ENCODE assay signal across 23 mouse cellular contexts in genomic region chr13:60735306-60735705, GRCm38 (mm10). TPM values are rescaled to one million over a fixed set of nuclear protein-coding genes. Genes with fewer than 3 reads are reported as not detected.
DNase-seq lines count a peak whose midpoint lies in the region; ATAC-seq and TF ChIP-seq lines count a peak whose summit lies in the region.
"Had no signal": no experiment of that assay in that cellular context is flagged by ENCODE, and none has a peak within 500 bp of the region (broad histone marks: within the 10 kb centered on the region; RNA-seq: fewer than 3 reads in every experiment).

No protein-coding gene starts in this region.

- peaks cover 23% of the 10 kb centered on the region for H3K4me1 ChIP-seq in liver, embryonic 11.5 days (replicated peaks; ENCODE audit: control insufficient read depth, insufficient read depth, low read length)

- no peak overlapping the region for H3K4me2 ChIP-seq in liver, embryonic 11.5 days
- H3K4me2 ChIP-seq: forebrain, embryonic 13.5 days; hindbrain, embryonic 13.5 days; lung, embryonic 14.5 days; neural tube, embryonic 15.5 days; stomach, embryonic 15.5 days had no signal

- H3K27ac ChIP-seq in left cerebral cortex, adult 2 months: 0 out of 2 replicates have a peak overlapping the region, but pooled peaks have one; percentile 16
- H3K27ac ChIP-seq in liver, embryonic 11.5 days (ENCODE audit: low read depth, low read length): peak overlapping the region; percentile 60; the same call in 1 of the 2 replicates
- H3K27ac ChIP-seq: forebrain, embryonic 13.5 days; hindbrain, embryonic 13.5 days; neural tube, embryonic 15.5 days had no signal

- no peak overlapping the region for H3K4me3 ChIP-seq in left cerebral cortex, adult 2 months
- H3K4me3 ChIP-seq in liver, embryonic 11.5 days (ENCODE audit: low read depth, low read length): no peak overlapping the region
- H3K4me3 ChIP-seq: forebrain, embryonic 13.5 days; hindbrain, embryonic 13.5 days; neural tube, embryonic 15.5 days; stomach, embryonic 15.5 days had no signal

- WGBS in liver, embryonic 11.5 days: 92% methylated on average over 9 of the region's 9 CpGs

- TF ChIP-seq CTCF in left cerebral cortex, adult 2 months (IDR thresholded peaks at IDR 0.05): no peak

- peaks cover 6% of the 10 kb centered on the region; the same call in 1 of the 2 replicates for H3K36me3 ChIP-seq in liver, embryonic 11.5 days (ENCODE audit: control insufficient read depth, insufficient read depth, low read length)
- H3K36me3 ChIP-seq: stomach, embryonic 15.5 days had no signal

- no peaks in the 10 kb centered on the region for H3K9me3 ChIP-seq in liver, embryonic 11.5 days (ENCODE audit: control insufficient read depth, low read length)
- H3K9me3 ChIP-seq: forebrain, embryonic 13.5 days; hindbrain, embryonic 13.5 days; neural tube, embryonic 15.5 days; stomach, embryonic 15.5 days had no signal

- no peak overlapping the region for H3K9ac ChIP-seq in liver, embryonic 11.5 days (ENCODE audit: low read depth, low read length)
- H3K9ac ChIP-seq: forebrain, embryonic 13.5 days; hindbrain, embryonic 13.5 days; lung, embryonic 14.5 days; neural tube, embryonic 15.5 days; stomach, embryonic 15.5 days had no signal

- no peaks in the 10 kb centered on the region for H3K27me3 ChIP-seq in liver, embryonic 11.5 days (replicated peaks; ENCODE audit: control insufficient read depth, insufficient read depth, low read length)
- H3K27me3 ChIP-seq: forebrain, embryonic 13.5 days; hindbrain, embryonic 13.5 days; neural tube, embryonic 15.5 days; stomach, embryonic 15.5 days had no signal

- ATAC-seq in cerebellum, adult (ENCODE audit: insufficient number of reproducible peaks, low FRiP score, low TSS enrichment): no peak
- no peak for ATAC-seq in liver, embryonic 11.5 days (replicated peaks; ENCODE audit: low FRiP score)
- ATAC-seq: forebrain, embryonic 13.5 days had no signal

- DNase-seq in cerebellum, adult 11 months: peak; percentile 21
- no peak for DNase-seq in left cerebral cortex, adult 2 months (ENCODE audit: extremely low spot score in 1 of 2, low spot score in 2 of 2)
- no peak for DNase-seq in left cerebral cortex, postnatal 10 days (ENCODE audit: extremely low spot score in 1 of 2, low spot score in 2 of 2)
- peak; percentile 14 for DNase-seq in cerebellum, adult 18-20 months
- DNase-seq in liver, embryonic 11.5 days (ENCODE audit: low spot score): no peak
- no peak for DNase-seq in adrenal gland, postnatal 10 days
- no peak for DNase-seq in gastrocnemius, postnatal 25 days
- DNase-seq: adrenal gland, postnatal 14 days; embryo, embryonic 11 days; heart, adult 11 months; lung, embryonic 14.5 days; retina, postnatal 1 day had no signal

- intact Hi-C loops in left cerebral cortex, adult 2 months (cut with DNase I): loop anchor here (5.0 kb wide), 1 partner anchor 48 kb away; no protein-coding TSS in a partner anchor
- intact Hi-C loops in left cerebral cortex, postnatal 10 days (cut with DNase I): no loop called here

RNA-seq across cellular contexts. Expression of gene BC051665, which starts 50.9 kb away (rescaled TPM):
- total RNA-seq in left cerebral cortex, adult 2 months (2021): not detected
- not detected for total RNA-seq in left cerebral cortex, postnatal 10 days (2021)
- not detected in 2 replicates for polyA plus RNA-seq in liver, embryonic 11.5 days (2014; fragmentation: Nextera tagmentation; extraction: Ambion mirVana)
- not detected for total RNA-seq in adrenal gland, postnatal 10 days (2021)
- total RNA-seq in gastrocnemius, postnatal 25 days (2021): not detected
- total RNA-seq: adrenal gland, postnatal 14 days; gastrocnemius, adult 18-20 months; layer of hippocampus, postnatal 25 days; megakaryocyte-erythroid progenitor cell, adult 5-6 weeks had no signal
- polyA plus RNA-seq: forebrain, embryonic 13.5 days; heart, embryonic 16.5 days; hindbrain, embryonic 13.5 days; limb, embryonic 11.5 days; lung, embryonic 14.5 days; neural tube, embryonic 15.5 days; stomach, embryonic 15.5 days; thymus, postnatal 0 days had no signal

Comparison
In these comparisons a context has a peak if more than half of its experiments do, and no peak if none do; other contexts are left out.
1. DNase-seq: peak in cerebellum, adult 11 months (single experiment) and cerebellum, adult 18-20 months (2 of 2); none in left cerebral cortex, adult 2 months (0 of 2), left cerebral cortex, postnatal 10 days (0 of 2), liver, embryonic 11.5 days (single experiment), adrenal gland, postnatal 10 days (single experiment) and gastrocnemius, postnatal 25 days (single experiment).